Mouse (Mus musculus): Measurements from ENCODE around the gene Ube2o. TPM values are rescaled to one million over a fixed set of nuclear protein-coding genes. Genes with fewer than 3 reads are reported as not detected.
A peak's percentile ranks its signal among the peaks of the same experiment; 100 is the strongest.

Gene Ube2o
- polyA plus RNA-seq, 1 experiment from 2014 or later: 14.0 TPM

DNA sequence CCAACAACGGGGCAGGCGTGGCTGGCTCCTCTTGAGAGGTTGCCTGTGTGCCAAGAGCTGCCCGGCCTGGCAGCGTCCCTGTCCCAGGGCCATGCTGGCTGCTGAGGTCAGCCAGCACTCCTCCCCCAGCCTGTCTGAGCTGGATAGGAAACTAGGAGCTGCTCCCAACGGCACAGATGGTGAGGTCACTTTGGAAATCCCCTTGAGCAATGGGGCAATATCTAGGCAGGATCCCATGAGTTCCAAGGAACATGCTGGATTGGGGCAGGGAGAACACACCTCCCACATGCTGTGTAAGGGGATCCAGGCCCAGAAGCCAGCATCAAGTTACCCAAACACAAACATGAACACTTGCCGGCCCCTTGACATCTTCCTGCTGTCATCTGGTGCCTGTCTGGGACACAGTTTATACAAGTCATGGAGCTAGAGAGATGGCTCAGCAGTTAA lies 40.0 kb upstream of the Ube2o start:
- no peak; the same call in 1 of the 2 replicates for ATAC-seq (ENCODE audit: insufficient read depth, low FRiP score, low read depth)
- WGBS: 31% methylated on average over 6 of the region's 6 CpGs
- H3K4me3 ChIP-seq (replicated peaks): no peak overlapping the region
- H3K36me3 ChIP-seq: no peaks in the 10 kb centered on the region
- no peak overlapping the region for H3K9ac ChIP-seq
- peak overlapping the region; percentile 42; the same call in 1 of the 2 replicates for H3K27ac ChIP-seq
- peaks cover 56% of the 10 kb centered on the region for H3K4me1 ChIP-seq
- 0 out of 2 replicates have a peak overlapping the region, but pooled peaks have one; percentile 6 for H3K4me2 ChIP-seq
- H3K9me3 ChIP-seq: no peaks in the 10 kb centered on the region
- no peaks in the 10 kb centered on the region for H3K27me3 ChIP-seq (replicated peaks)

GRCm38 (mm10) chr11:116620559-116621253 lies 39.5 kb upstream of the Ube2o start:
- H3K36me3 ChIP-seq: no peaks in the 10 kb centered on the region
- peaks cover 62% of the 10 kb centered on the region for H3K4me1 ChIP-seq
- no peak overlapping the region for H3K9ac ChIP-seq
- no peaks in the 10 kb centered on the region for H3K9me3 ChIP-seq
- ATAC-seq (ENCODE audit: insufficient read depth, low FRiP score, low read depth): no peak
- no peaks in the 10 kb centered on the region for H3K27me3 ChIP-seq (replicated peaks)
- 0 out of 2 replicates have a peak overlapping the region, but pooled peaks have one; percentile 6 for H3K4me2 ChIP-seq
- H3K4me3 ChIP-seq (replicated peaks): no peak overlapping the region
- WGBS: 73% methylated on average over 10 of the region's 10 CpGs
- H3K27ac ChIP-seq: peak overlapping the region; percentile 42; the same call in 1 of the 2 replicates

- H3K9ac ChIP-seq: no peak overlapping the region
- WGBS: 32% methylated on average over 9 of the region's 9 CpGs
- H3K4me1 ChIP-seq: peaks cover 67% of the 10 kb centered on the region
Observed at GRCm38 (mm10) chr11:116620073-116620472, 38.8 kb upstream of the Ube2o start.

GRCm38 (mm10) chr11:116619561-116619960 lies 38.3 kb upstream of the Ube2o start:
- Histone ChIP-seq H3K4me2 (no peak overlapping the region), H3K4me3 (replicated peaks) (no peak overlapping the region), H3K27ac (no peak overlapping the region), H3K27me3 (replicated peaks) (no peaks in the 10 kb centered on the region), H3K36me3 (no peaks in the 10 kb centered on the region), H3K9me3 (no peaks in the 10 kb centered on the region), H3K9ac (no peak overlapping the region), H3K4me1 (peaks cover 64% of the 10 kb centered on the region)
- 59% methylated on average over 8 of the region's 8 CpGs for whole genome bisulfite sequencing
- no peak for ATAC-seq (ENCODE audit: insufficient read depth, low FRiP score, low read depth)

More at GRCm38 (mm10) chr11:116620073-116620472, 38.8 kb upstream of the Ube2o start:
- no peaks in the 10 kb centered on the region for H3K36me3 ChIP-seq
- no peak overlapping the region for H3K4me3 ChIP-seq (replicated peaks)
- ATAC-seq (ENCODE audit: insufficient read depth, low FRiP score, low read depth): peak; percentile 33; the same call in 1 of the 2 replicates
- H3K27ac ChIP-seq: no peak overlapping the region
- H3K9me3 ChIP-seq: no peaks in the 10 kb centered on the region
- H3K4me2 ChIP-seq: 0 out of 2 replicates have a peak overlapping the region, but pooled peaks have one; percentile 6
- no peaks in the 10 kb centered on the region for H3K27me3 ChIP-seq (replicated peaks)

- ATAC-seq (ENCODE audit: insufficient read depth, low FRiP score, low read depth): no peak
- 84% methylated on average over 7 of the region's 7 CpGs for WGBS
- Histone ChIP-seq H3K27ac (no peak overlapping the region), H3K36me3 (no peaks in the 10 kb centered on the region), H3K4me1 (peaks cover 61% of the 10 kb centered on the region), H3K4me3 (replicated peaks) (no peak overlapping the region), H3K27me3 (replicated peaks) (no peaks in the 10 kb centered on the region), H3K9ac (no peak overlapping the region), H3K4me2 (no peak overlapping the region), H3K9me3 (no peaks in the 10 kb centered on the region)
Observed at GRCm38 (mm10) chr11:116619156-116619555, 37.9 kb upstream of the Ube2o start.

DNA sequence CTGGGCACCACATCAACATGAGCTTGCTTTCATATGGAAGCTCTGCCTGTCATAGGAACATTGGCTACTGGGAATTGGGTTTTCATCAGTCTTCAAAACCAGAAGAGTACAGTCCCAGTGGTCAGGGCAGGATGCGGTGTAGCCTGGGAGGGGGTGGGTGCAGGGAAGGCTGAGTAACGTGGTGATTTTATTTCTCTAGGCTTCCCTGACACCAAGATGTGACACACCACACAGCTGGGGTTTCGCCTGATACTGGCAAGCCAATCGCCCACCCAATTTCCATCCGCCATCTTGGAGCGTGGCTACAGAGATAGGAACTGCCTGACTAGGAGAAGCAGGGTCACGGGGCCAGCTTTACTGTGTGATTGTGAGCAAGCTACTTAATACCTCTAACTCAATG lies 37.4 kb upstream of the Ube2o start:
- H3K4me1 ChIP-seq: peaks cover 60% of the 10 kb centered on the region
- no peak overlapping the region for H3K9ac ChIP-seq
- H3K9me3 ChIP-seq: no peaks in the 10 kb centered on the region
- no peak overlapping the region for H3K4me2 ChIP-seq
- H3K36me3 ChIP-seq: no peaks in the 10 kb centered on the region
- H3K27ac ChIP-seq: no peak overlapping the region
- WGBS: 92% methylated on average over 7 of the region's 7 CpGs
- no peaks in the 10 kb centered on the region for H3K27me3 ChIP-seq (replicated peaks)
- no peak for ATAC-seq (ENCODE audit: insufficient read depth, low FRiP score, low read depth)
- no peak overlapping the region for H3K4me3 ChIP-seq (replicated peaks)

DNA sequence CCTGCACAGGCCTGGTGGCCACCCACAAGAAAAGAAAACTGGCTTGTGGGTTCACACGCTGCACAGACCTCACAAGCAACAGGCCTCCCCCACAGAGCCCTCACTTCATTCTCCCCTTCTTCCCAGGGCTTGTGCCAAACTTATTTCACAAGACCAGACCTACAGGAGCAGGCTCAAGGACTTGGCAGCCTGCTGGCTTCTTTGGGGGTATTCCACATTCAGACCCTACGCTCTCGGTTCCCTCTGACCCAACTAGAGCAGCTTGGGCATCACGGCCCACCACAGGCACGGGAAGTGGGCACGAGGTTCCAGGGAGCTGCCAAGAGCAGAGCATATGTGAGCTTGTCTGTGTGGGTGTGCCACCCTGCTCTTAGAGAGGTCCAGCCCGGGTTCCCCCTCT lies 36.4 kb upstream of the Ube2o start:
- H3K36me3 ChIP-seq: no peaks in the 10 kb centered on the region
- ATAC-seq (ENCODE audit: insufficient read depth, low FRiP score, low read depth): no peak
- no peak overlapping the region for H3K4me3 ChIP-seq (replicated peaks)
- H3K4me2 ChIP-seq: no peak overlapping the region
- WGBS: 77% methylated on average over 7 of the region's 7 CpGs
- no peak overlapping the region for H3K27ac ChIP-seq
- H3K4me1 ChIP-seq: peaks cover 51% of the 10 kb centered on the region
- no peaks in the 10 kb centered on the region for H3K27me3 ChIP-seq (replicated peaks)
- H3K9ac ChIP-seq: no peak overlapping the region
- H3K9me3 ChIP-seq: no peaks in the 10 kb centered on the region

DNA sequence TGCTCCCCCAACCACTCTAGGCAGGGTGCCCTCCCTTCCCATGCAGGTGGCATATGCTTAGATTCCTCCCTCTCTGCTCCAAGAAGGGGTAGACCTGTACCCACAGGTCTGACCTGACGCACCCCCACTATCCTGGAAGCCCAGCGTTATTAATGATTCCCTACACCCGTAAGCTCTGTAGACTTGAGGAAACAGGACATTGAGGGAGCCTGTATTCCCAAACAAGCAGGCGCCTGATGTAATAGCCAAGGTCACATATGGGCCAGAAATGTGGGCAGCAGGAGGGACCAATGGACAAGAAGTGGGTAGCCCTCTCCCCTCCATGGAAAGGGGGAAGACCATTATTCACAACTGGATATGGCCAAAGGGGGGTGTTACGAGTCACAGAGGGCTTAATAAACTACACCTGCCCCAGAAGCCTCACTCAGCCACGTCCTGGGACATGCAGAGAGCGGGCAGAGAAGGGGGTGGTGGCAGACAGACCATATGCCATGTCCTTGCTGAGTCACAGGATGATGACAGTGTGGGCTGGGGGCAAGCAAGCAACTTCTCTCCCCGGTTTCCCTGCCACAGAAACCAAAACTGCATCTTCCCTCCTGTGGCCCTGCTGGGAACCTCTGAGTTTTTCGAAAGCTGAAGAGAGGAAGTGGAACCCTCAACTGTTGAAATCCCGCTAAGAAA lies 35.3 kb upstream of the Ube2o start:
- Histone ChIP-seq H3K9ac (no peak overlapping the region), H3K27ac (peak overlapping the region; percentile 74), H3K4me2 (peak overlapping the region; percentile 43), H3K4me1 (peaks cover 40% of the 10 kb centered on the region), H3K9me3 (no peaks in the 10 kb centered on the region), H3K27me3 (replicated peaks) (no peaks in the 10 kb centered on the region), H3K4me3 (replicated peaks) (no peak overlapping the region), H3K36me3 (no peaks in the 10 kb centered on the region)
- 63% methylated on average over 10 of the region's 10 CpGs for WGBS
- no peak for ATAC-seq (ENCODE audit: insufficient read depth, low FRiP score, low read depth)

DNA sequence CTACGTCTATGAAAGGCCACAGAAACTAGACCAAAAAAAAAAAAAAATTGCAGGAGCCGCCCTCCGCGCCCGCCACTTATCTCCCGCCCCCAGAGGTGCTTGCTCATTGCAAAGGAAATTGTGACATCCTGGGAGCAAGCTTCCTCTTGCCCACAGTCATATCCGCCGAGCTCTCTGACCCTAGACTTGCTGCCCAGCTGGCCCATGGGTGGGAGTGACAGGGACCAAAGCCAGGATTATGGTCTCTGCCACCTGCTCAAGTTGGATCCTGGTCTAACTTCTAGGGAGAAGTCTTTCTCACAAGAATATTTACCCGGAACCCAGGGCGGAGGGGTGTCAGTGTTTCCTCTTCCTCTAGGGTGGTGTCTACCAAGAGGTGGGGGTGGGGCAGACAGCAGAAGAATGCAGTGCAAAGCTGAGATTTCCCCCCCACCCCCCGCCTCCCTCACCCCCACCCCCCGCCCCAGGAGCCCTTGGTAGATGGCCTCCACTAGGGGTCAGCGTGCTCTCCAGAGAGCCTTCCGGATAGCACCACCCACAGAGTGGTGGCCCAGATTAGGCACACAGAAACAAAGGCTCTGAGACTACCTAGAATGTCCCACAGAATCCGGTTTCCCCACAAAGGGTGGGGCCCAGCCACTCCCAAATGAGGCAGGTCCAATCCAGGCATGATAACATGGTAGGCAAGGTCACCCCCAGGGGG lies 34.6 kb upstream of the Ube2o start:
- Histone ChIP-seq H3K27ac (peak overlapping the region; percentile 74), H3K27me3 (replicated peaks) (no peaks in the 10 kb centered on the region), H3K4me3 (replicated peaks) (0 out of 2 replicates have a peak overlapping the region, but pooled peaks have one; percentile 0), H3K4me1 (peaks cover 37% of the 10 kb centered on the region), H3K4me2 (peak overlapping the region; percentile 43), H3K9ac (no peak overlapping the region), H3K9me3 (no peaks in the 10 kb centered on the region), H3K36me3 (no peaks in the 10 kb centered on the region)
- 38% methylated on average over 15 of the region's 15 CpGs for WGBS
- peak; percentile 62 for ATAC-seq (ENCODE audit: insufficient read depth, low FRiP score, low read depth)

DNA sequence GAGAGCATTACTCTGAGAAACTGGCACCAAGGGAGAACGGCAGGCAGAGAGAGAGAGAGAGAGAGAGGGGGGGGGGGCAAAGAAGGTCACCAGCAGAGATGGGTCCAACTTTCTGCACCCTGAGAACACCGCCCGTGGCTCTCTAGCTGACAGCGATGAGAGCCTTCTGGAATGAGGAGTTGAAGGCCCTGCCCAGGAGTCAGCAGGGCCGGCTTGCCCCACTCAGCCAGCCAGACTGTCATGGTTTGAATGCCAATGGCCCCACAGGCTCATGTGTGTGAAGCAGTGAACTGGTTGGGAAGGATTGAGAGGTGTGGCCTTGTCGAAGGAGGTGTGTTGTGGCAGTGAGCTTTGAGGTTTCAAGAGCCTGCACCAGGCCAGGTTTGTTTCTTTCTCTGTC lies 32.0 kb upstream of the Ube2o start:
- no peak for ATAC-seq (ENCODE audit: insufficient read depth, low FRiP score, low read depth)
- H3K4me3 ChIP-seq (replicated peaks): no peak overlapping the region

DNA sequence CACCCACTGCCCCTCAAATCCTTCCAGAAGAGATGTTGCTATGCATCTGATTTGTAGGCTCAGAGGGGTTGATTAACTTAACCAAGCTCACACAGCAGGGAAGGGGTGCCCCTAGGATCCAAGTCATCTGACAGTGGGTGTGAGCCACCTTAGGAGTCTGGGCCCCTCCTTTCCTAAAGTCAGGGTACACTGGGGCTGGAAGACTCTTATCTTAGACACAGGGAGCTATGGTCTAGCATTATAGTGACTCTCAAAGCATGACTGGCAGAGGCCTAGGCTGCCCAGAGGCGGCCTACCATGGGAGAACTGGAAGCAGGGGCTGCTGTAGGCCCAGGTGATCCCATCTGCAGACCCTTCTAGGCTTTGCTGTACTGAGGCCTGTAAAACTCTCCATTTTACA lies 31.3 kb upstream of the Ube2o start:
- H3K4me2 ChIP-seq: no peak overlapping the region
- no peak overlapping the region for H3K4me3 ChIP-seq (replicated peaks)
- no peaks in the 10 kb centered on the region; the same call in 1 of the 2 replicates for H3K36me3 ChIP-seq
- H3K4me1 ChIP-seq: peaks cover 21% of the 10 kb centered on the region
- H3K9me3 ChIP-seq: no peaks in the 10 kb centered on the region
- no peak overlapping the region for H3K27ac ChIP-seq
- WGBS: 95% methylated on average over 1 of the region's 1 CpGs
- no peaks in the 10 kb centered on the region for H3K27me3 ChIP-seq (replicated peaks)
- no peak for ATAC-seq (ENCODE audit: insufficient read depth, low FRiP score, low read depth)
- no peak overlapping the region for H3K9ac ChIP-seq

More for the DNA sequence above, 32.0 kb upstream of the Ube2o start:
- Histone ChIP-seq H3K9ac (no peak overlapping the region), H3K36me3 (no peaks in the 10 kb centered on the region; the same call in 1 of the 2 replicates), H3K27ac (no peak overlapping the region), H3K4me2 (no peak overlapping the region), H3K9me3 (no peaks in the 10 kb centered on the region), H3K27me3 (replicated peaks) (no peaks in the 10 kb centered on the region), H3K4me1 (peaks cover 21% of the 10 kb centered on the region)
- 90% methylated on average over 6 of the region's 6 CpGs for WGBS
